Mouse (Mus musculus): ENCODE measurements at regions not wholly inside any gene's neighbourhood (a gene's known extent, or its start where the extent isn't known, plus 50 kb on each side); places are given as distances from the start of the nearest gene placed in this dataset.

DNA sequence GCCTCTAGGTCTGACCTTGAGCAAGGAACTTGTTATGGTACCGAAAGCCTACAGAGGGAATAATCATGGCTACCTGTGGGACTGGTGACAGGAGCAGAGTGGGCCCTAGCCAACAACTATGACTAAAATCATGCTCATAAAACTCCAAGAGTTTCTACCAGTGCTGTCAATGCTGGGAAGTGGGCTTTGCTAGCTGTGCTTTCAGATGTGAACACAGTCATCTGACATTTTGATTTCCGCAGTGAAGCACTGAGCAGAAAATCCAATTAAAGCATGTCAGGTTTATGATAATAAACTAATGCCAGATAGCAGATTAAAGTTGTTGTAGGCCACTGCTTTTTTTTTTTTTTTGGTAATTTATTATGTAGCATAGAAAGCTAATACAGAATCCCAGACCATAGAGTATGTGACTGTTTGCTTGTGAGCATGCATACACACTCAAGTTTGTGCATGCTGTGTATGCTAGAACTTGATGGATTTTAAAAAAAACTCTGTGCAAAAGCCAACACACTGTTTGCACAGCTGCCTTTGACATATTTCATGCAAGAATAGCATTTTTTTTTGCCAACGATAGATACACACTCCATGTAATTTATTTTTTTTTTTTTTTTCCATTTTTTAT, 138.0 kb upstream of the Usp25 start:
- H3K4me1 ChIP-seq (ENCODE audit: control insufficient read depth, insufficient read depth, insufficient read length, low read length): peaks cover 6% of the 10 kb centered on the region; the same call in 1 of the 2 replicates
- no peaks in the 10 kb centered on the region for H3K36me3 ChIP-seq (ENCODE audit: control insufficient read depth, insufficient read depth, low read length)
- H3K4me3 ChIP-seq (ENCODE audit: low read depth, low read length): no peak overlapping the region
- H3K27ac ChIP-seq (ENCODE audit: insufficient read depth, low read depth, low read length): no peak overlapping the region
- no peak for TF ChIP-seq POLR2A (IDR thresholded peaks at IDR 0.05; ENCODE audit: low read depth, low read length)
- no peak for TF ChIP-seq CTCF (IDR thresholded peaks at IDR 0.05; ENCODE audit: extremely low read depth, insufficient read length, insufficient replicate concordance, low read depth, low read length)
- no peaks in the 10 kb centered on the region for H3K27me3 ChIP-seq (ENCODE audit: control insufficient read depth, insufficient read depth, low read length)
- 89% methylated on average over 3 of the region's 3 CpGs for WGBS

DNA sequence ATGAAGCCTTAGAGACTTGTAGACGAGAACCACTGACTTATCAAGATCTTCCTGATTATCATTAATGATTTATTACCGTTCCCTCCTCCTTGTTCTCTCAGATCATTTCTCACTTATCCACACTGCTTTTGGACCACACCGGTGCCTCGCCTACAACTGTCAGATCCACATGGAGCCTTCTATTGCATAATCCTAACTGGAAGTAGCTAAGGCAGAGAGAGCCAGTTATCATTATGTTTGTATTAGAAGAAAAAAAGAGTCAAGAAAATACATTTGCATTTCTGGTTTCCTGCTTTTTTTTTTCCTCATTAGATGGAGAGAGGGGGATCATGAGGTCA, 147.1 kb upstream of the Usp25 start:
- Histone ChIP-seq H3K36me3 (ENCODE audit: control insufficient read depth, insufficient read depth, low read length) (no peaks in the 10 kb centered on the region), H3K27me3 (ENCODE audit: control insufficient read depth, insufficient read depth, low read length) (no peaks in the 10 kb centered on the region), H3K27ac (ENCODE audit: insufficient read depth, low read depth, low read length) (no peak overlapping the region; the same call in 1 of the 2 replicates), H3K4me1 (ENCODE audit: control insufficient read depth, insufficient read depth, insufficient read length, low read length) (peaks cover 8% of the 10 kb centered on the region), H3K4me3 (ENCODE audit: low read depth, low read length) (no peak overlapping the region)
- TF ChIP-seq CTCF (IDR thresholded peaks at IDR 0.05; ENCODE audit: extremely low read depth, insufficient read length, insufficient replicate concordance, low read depth, low read length): no peak
- TF ChIP-seq POLR2A (IDR thresholded peaks at IDR 0.05; ENCODE audit: low read depth, low read length): no peak
- WGBS: 20% methylated on average over 4 of the region's 4 CpGs

GRCm38 (mm10) chr16:76865731-76866464, 147.6 kb upstream of the Usp25 start:
- Histone ChIP-seq H3K4me1 (ENCODE audit: control insufficient read depth, insufficient read depth, insufficient read length, low read length) (peaks cover 8% of the 10 kb centered on the region), H3K27me3 (ENCODE audit: control insufficient read depth, insufficient read depth, low read length) (no peaks in the 10 kb centered on the region), H3K27ac (ENCODE audit: insufficient read depth, low read depth, low read length) (peak overlapping the region; percentile 58; the same call in 1 of the 2 replicates), H3K36me3 (ENCODE audit: control insufficient read depth, insufficient read depth, low read length) (no peaks in the 10 kb centered on the region), H3K4me3 (ENCODE audit: low read depth, low read length) (no peak overlapping the region)
- TF ChIP-seq CTCF (IDR thresholded peaks at IDR 0.05; ENCODE audit: extremely low read depth, insufficient read length, insufficient replicate concordance, low read depth, low read length) (no peak), POLR2A (IDR thresholded peaks at IDR 0.05; ENCODE audit: low read depth, low read length) (no peak)
- 25% methylated on average over 8 of the region's 12 CpGs for WGBS

DNA sequence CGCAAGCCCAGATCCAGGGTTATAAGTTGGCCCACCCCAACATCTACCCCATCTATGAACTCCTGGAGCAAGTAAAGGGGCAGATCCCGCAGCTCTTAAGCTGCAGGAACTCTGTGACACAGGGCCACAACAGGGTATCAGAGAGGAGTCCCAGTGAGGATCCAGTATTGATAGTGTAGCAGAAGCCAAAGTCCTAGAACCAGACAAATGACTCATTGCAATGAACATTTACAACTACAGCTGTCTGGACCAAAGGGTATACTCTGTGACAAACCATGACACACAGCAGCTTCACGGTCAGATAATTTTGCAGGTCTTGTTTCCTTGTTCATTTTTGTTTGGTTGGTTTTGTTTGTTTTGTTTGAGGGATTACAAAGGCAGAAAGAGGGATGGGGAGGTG, 149.1 kb upstream of the Usp25 start:
- no peak overlapping the region for H3K4me3 ChIP-seq (ENCODE audit: low read depth, low read length)
- peaks cover 8% of the 10 kb centered on the region for H3K4me1 ChIP-seq (ENCODE audit: control insufficient read depth, insufficient read depth, insufficient read length, low read length)
- H3K36me3 ChIP-seq (ENCODE audit: control insufficient read depth, insufficient read depth, low read length): no peaks in the 10 kb centered on the region
- TF ChIP-seq CTCF (IDR thresholded peaks at IDR 0.05; ENCODE audit: extremely low read depth, insufficient read length, insufficient replicate concordance, low read depth, low read length) (no peak), POLR2A (IDR thresholded peaks at IDR 0.05; ENCODE audit: low read depth, low read length) (no peak)
- H3K27me3 ChIP-seq (ENCODE audit: control insufficient read depth, insufficient read depth, low read length): no peaks in the 10 kb centered on the region
- peak overlapping the region; percentile 68 for H3K27ac ChIP-seq (ENCODE audit: insufficient read depth, low read depth, low read length)
- 60% methylated on average over 3 of the region's 3 CpGs for WGBS

GRCm38 (mm10) chr16:76855797-76856196, 157.7 kb upstream of the Usp25 start:
- WGBS: 96% methylated on average over 2 of the region's 2 CpGs
- no peaks in the 10 kb centered on the region for H3K36me3 ChIP-seq (ENCODE audit: control insufficient read depth, insufficient read depth, low read length)
- H3K4me1 ChIP-seq (ENCODE audit: control insufficient read depth, insufficient read depth, insufficient read length, low read length): no peaks in the 10 kb centered on the region
- no peak overlapping the region for H3K27ac ChIP-seq (ENCODE audit: insufficient read depth, low read depth, low read length)
- no peak for TF ChIP-seq CTCF (IDR thresholded peaks at IDR 0.05; ENCODE audit: extremely low read depth, insufficient read length, insufficient replicate concordance, low read depth, low read length)
- no peak for TF ChIP-seq POLR2A (IDR thresholded peaks at IDR 0.05; ENCODE audit: low read depth, low read length)
- H3K4me3 ChIP-seq (ENCODE audit: low read depth, low read length): no peak overlapping the region
- no peaks in the 10 kb centered on the region for H3K27me3 ChIP-seq (ENCODE audit: control insufficient read depth, insufficient read depth, low read length)

GRCm38 (mm10) chr16:76851396-76851795, 162.1 kb upstream of the Usp25 start:
- 38% methylated on average over 3 of the region's 3 CpGs for WGBS
- H3K36me3 ChIP-seq (ENCODE audit: control insufficient read depth, insufficient read depth, low read length): no peaks in the 10 kb centered on the region
- H3K4me1 ChIP-seq (ENCODE audit: control insufficient read depth, insufficient read depth, insufficient read length, low read length): no peaks in the 10 kb centered on the region
- H3K27ac ChIP-seq (ENCODE audit: insufficient read depth, low read depth, low read length): no peak overlapping the region
- H3K27me3 ChIP-seq (ENCODE audit: control insufficient read depth, insufficient read depth, low read length): no peaks in the 10 kb centered on the region
- TF ChIP-seq CTCF (IDR thresholded peaks at IDR 0.05; ENCODE audit: extremely low read depth, insufficient read length, insufficient replicate concordance, low read depth, low read length) (no peak), POLR2A (IDR thresholded peaks at IDR 0.05; ENCODE audit: low read depth, low read length) (no peak)
- H3K4me3 ChIP-seq (ENCODE audit: low read depth, low read length): no peak overlapping the region

GRCm38 (mm10) chr16:76837450-76837849, 176.1 kb upstream of the Usp25 start:
- H3K4me1 ChIP-seq (ENCODE audit: control insufficient read depth, insufficient read depth, insufficient read length, low read length): no peaks in the 10 kb centered on the region
- H3K27ac ChIP-seq (ENCODE audit: insufficient read depth, low read depth, low read length): no peak overlapping the region
- WGBS: 80% methylated on average over 4 of the region's 4 CpGs
- H3K4me3 ChIP-seq (ENCODE audit: low read depth, low read length): no peak overlapping the region
- H3K27me3 ChIP-seq (ENCODE audit: control insufficient read depth, insufficient read depth, low read length): no peaks in the 10 kb centered on the region
- no peaks in the 10 kb centered on the region for H3K36me3 ChIP-seq (ENCODE audit: control insufficient read depth, insufficient read depth, low read length)
- TF ChIP-seq POLR2A (IDR thresholded peaks at IDR 0.05; ENCODE audit: low read depth, low read length) (no peak), CTCF (IDR thresholded peaks at IDR 0.05; ENCODE audit: extremely low read depth, insufficient read length, insufficient replicate concordance, low read depth, low read length) (no peak)
